Mouse (Mus musculus) C2C12 (cell line): ENCODE results near the gene Rad17.

Source experiments
- CTCF ChIP-seq: IDR thresholded peaks from one replicate; pipeline ENCODE4 v1.5.1; 2011; ENCODE audit not compliant: control insufficient read depth, insufficient read depth, insufficient read length
- MAX ChIP-seq: IDR thresholded peaks from one replicate; pipeline ENCODE4 v1.6.1; 2011; ENCODE audit warnings: mild to moderate bottlenecking, control low read depth
- MYOD1 ChIP-seq: IDR thresholded peaks from one replicate; pipeline ENCODE4 v1.6.1; 2011; ENCODE audit warnings: low read depth; ENCODE audit not compliant: control insufficient read depth, insufficient read length
- MYOG ChIP-seq: IDR thresholded peaks from one replicate; pipeline ENCODE4 v1.6.1; 2011; ENCODE audit not compliant: control insufficient read depth, insufficient read length; ENCODE audit errors: extremely low read depth

DNA sequence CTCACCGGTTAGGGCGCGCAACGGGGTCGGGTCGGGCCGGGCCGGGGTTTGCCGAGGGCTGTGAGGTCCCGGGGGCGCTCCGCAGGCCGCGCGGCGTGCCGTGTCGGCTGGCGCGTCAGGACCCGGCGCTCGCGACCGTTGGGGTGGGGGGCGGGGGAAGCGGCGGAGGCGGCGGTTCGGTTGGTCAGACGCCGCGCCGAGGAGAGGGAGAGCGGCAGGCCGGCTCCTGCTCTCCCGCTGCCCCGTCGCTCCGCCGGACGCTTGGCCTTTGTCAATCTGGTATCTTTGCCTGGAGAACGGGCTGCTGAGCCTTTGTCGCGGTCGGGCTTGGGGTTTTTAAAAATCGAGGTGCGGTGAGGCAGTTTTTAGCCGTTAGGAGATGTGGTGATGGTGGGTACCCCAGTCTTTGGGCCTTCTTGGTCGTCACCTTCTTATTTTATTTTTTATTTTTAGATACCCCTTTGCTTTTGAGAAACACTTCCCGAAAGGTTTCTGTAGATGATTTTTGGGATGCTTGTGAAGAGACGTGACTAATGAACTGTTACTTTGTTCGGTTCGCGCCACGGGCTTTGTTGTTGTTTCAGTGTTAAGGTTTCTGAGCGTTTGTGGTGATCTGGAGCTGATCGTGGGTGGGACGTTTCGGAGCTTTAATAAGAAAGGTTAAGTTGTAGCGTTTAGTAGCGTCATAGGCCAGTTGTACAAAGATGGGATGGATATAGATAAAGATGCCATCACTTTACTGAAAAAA is 762 bp upstream of the Rad17 start, which contains the start of gene Taf9:
- no peak for TF ChIP-seq CTCF
- no peak for TF ChIP-seq MYOG
- no peak for TF ChIP-seq MYOD1
- no peak for TF ChIP-seq MAX
